ENCODE assay signal across 9 mouse cellular contexts in the genomic region with DNA sequence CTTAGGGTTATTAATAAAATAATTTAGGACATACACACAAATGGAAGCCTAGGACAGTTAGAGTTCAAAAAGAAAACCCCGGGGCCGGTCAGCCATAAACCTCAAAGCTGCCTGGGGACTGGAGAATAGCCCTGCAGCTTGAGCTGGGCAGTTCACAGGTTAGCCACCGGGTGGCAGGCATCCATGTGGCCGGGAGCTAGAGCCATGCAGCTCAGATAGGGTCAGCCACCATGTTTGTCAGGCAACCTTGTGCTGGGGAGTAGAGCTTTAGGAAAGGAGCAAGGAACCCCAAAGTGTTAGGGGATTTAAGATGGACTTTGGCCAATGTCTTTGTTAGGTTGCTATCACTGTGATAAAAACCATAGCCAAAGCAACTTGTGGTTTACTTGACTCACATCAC. TPM values are rescaled to one million over a fixed set of nuclear protein-coding genes. Genes with fewer than 3 reads are reported as not detected.
DNase-seq lines count a peak whose midpoint lies in the region; ATAC-seq and TF ChIP-seq lines count a peak whose summit lies in the region.
"Had no signal": no experiment of that assay in that cellular context is flagged by ENCODE, and none has a peak within 500 bp of the region (broad histone marks: within the 10 kb centered on the region; RNA-seq: fewer than 3 reads in every experiment).

No protein-coding gene starts in this region.

- no peaks in the 10 kb centered on the region for H3K27me3 ChIP-seq in heart, embryonic 11.5 days (ENCODE audit: control insufficient read depth, insufficient read depth, low read length)
- no peaks in the 10 kb centered on the region for H3K27me3 ChIP-seq in liver, adult 2 months (ENCODE audit: control insufficient read depth, insufficient read depth, low read length)

- no peak for TF ChIP-seq POLR2A in liver, adult 2 months (IDR thresholded peaks at IDR 0.05; ENCODE audit: extremely low read depth, insufficient read depth, low read length)
- no peak for TF ChIP-seq POLR2A in olfactory bulb, adult 2 months (IDR thresholded peaks at IDR 0.05; ENCODE audit: insufficient read depth, low read depth, low read length)

- H3K79me2 ChIP-seq in liver, adult 2 months (ENCODE audit: control insufficient read depth, insufficient read depth, low read length) = peaks cover 3% of the 10 kb centered on the region; the same call in 1 of the 2 replicates

- H3K27ac ChIP-seq in heart, embryonic 11.5 days (ENCODE audit: low read depth, low read length) = no peak overlapping the region
- H3K27ac ChIP-seq in liver, adult 2 months (replicated peaks; ENCODE audit: insufficient read depth, low read depth, low read length) = no peak overlapping the region
- H3K27ac ChIP-seq in olfactory bulb, adult 2 months (ENCODE audit: insufficient read depth, low read depth, low read length) = no peak overlapping the region

- H3K9me3 ChIP-seq in heart, embryonic 11.5 days (replicated peaks; ENCODE audit: control insufficient read depth, low read length) = no peaks in the 10 kb centered on the region

- peaks cover 14% of the 10 kb centered on the region for H3K4me1 ChIP-seq in heart, embryonic 11.5 days (ENCODE audit: control insufficient read depth, insufficient read depth, low read length)
- H3K4me1 ChIP-seq in liver, adult 2 months (ENCODE audit: control insufficient read depth, insufficient read depth, low read length) = peaks cover 7% of the 10 kb centered on the region
- H3K4me1 ChIP-seq in olfactory bulb, adult 2 months (ENCODE audit: control insufficient read depth, insufficient read depth, low read length) = peaks cover 16% of the 10 kb centered on the region

- ATAC-seq in heart, embryonic 11.5 days (replicated peaks; ENCODE audit: insufficient number of reproducible peaks, low FRiP score, low TSS enrichment) = no peak
- ATAC-seq in monocyte, adult 5-6 weeks (replicated peaks; ENCODE audit: insufficient number of reproducible peaks, low FRiP score, low TSS enrichment, poor library complexity, severe bottlenecking) = no peak; the same call in 1 of the 2 replicates

- peak; percentile 84 for TF ChIP-seq CTCF in liver, adult 2 months (IDR thresholded peaks at IDR 0.05; ENCODE audit: low read depth, low read length)
- peak; percentile 40; the same call in 1 of the 2 replicates for TF ChIP-seq CTCF in olfactory bulb, adult 2 months (IDR thresholded peaks at IDR 0.05; ENCODE audit: insufficient read depth, low read depth, low read length)

- 30% methylated on average over 4 of the region's 4 CpGs for WGBS in heart, embryonic 11.5 days (ENCODE audit: insufficient replicate concordance)
- WGBS in liver, adult 2 months = 37% methylated on average over 4 of the region's 4 CpGs
- WGBS in olfactory bulb, adult 2 months = 26% methylated on average over 4 of the region's 4 CpGs

- H3K36me3 ChIP-seq in heart, embryonic 11.5 days (ENCODE audit: control insufficient read depth, insufficient read depth, low read length) = peaks cover 5% of the 10 kb centered on the region
- H3K36me3 ChIP-seq in liver, adult 2 months (ENCODE audit: control insufficient read depth, insufficient read depth, low read length) = no peaks in the 10 kb centered on the region

- no peak overlapping the region for H3K9ac ChIP-seq in heart, embryonic 11.5 days (ENCODE audit: low read depth, low read length)
- no peak overlapping the region for H3K9ac ChIP-seq in liver, adult 2 months (ENCODE audit: low read depth, low read length)

- H3K4me3 ChIP-seq in heart, embryonic 11.5 days (ENCODE audit: low read depth, low read length) = no peak overlapping the region
- H3K4me3 ChIP-seq in liver, adult 2 months (ENCODE audit: insufficient read depth, low read depth, low read length) = no peak overlapping the region
- H3K4me3 ChIP-seq in olfactory bulb, adult 2 months (ENCODE audit: insufficient read depth, low read depth, low read length) = no peak overlapping the region

- H3K4me2 ChIP-seq in heart, embryonic 11.5 days = no peak overlapping the region

- peak; percentile 35 to 66 for DNase-seq in heart, postnatal 10 days
- peak; percentile 77 to 78 for DNase-seq in B cell, adult 2 months
- peak; percentile 45 for DNase-seq in T-cell, adult 2 months (ENCODE audit: low spot score)
- peak; percentile 79 for DNase-seq in embryo, embryonic 10 days (ENCODE audit: low spot score)
- no peak for DNase-seq in liver, adult 2 months (ENCODE audit: extremely low read depth, low read depth, low spot score)

- intact Hi-C loops in heart, postnatal 10 days (cut with DNase I) = loop anchor here (2.0 to 5.0 kb wide), 3 partner anchors 81 to 162 kb away; a partner anchor contains a TSS

RNA-seq across cellular contexts. Expression of a gene that starts 2.7 kb away (rescaled TPM):
- total RNA-seq in heart, postnatal 10 days (2021) = 100 to 1,000 TPM; 103 to 106 TPM
- 43.7 and 45.8 TPM in 2 replicates for polyA plus RNA-seq in heart, embryonic 11.5 days (2014; fragmentation: Nextera tagmentation; extraction: Ambion mirVana)
- 17.7 and 18.0 TPM in 2 replicates for total RNA-seq in liver, adult 2 months (2014; rRNA removed)
- polyA plus RNA-seq in liver, adult 2 months (2012; rRNA removed) = 49.4 and 71.0 TPM in 2 replicates
- not detected in 2 replicates for polyA plus RNA-seq in olfactory bulb, adult 2 months (2012; ENCODE audit: insufficient read depth, insufficient read length, low replicate concordance, missing spikeins)
- total RNA-seq in monocyte, adult 5-6 weeks (2017) = 14.7 to 21.2 TPM (median 15.2 TPM) in 3 replicates

RNA-seq across cellular contexts. Expression of a gene that starts 9.9 kb away (rescaled TPM):
- total RNA-seq in heart, postnatal 10 days (2021) = not detected
- not detected in 2 replicates for polyA plus RNA-seq in heart, embryonic 11.5 days (2014; fragmentation: Nextera tagmentation; extraction: Ambion mirVana)
- not detected in 2 replicates for total RNA-seq in liver, adult 2 months (2014; rRNA removed)
- not detected in 2 replicates for polyA plus RNA-seq in liver, adult 2 months (2012; rRNA removed)
- not detected in 2 replicates for polyA plus RNA-seq in olfactory bulb, adult 2 months (2012; ENCODE audit: insufficient read depth, insufficient read length, low replicate concordance, missing spikeins)
- not detected in 3 replicates for total RNA-seq in monocyte, adult 5-6 weeks (2017)
- polyA plus RNA-seq: liver, embryonic 16.5 days had no signal

RNA-seq across cellular contexts. Expression of a gene that starts 22.7 kb away (rescaled TPM):
- total RNA-seq in heart, postnatal 10 days (2021) = 1 to 10 TPM in 1 of 2 experiments, under 1 TPM in 1; 0.60 to 1.1 TPM
- 1.3 TPM in 2 replicates for polyA plus RNA-seq in heart, embryonic 11.5 days (2014; fragmentation: Nextera tagmentation; extraction: Ambion mirVana)
- under 0.01 TPM in 2 replicates for total RNA-seq in liver, adult 2 months (2014; rRNA removed)
- polyA plus RNA-seq in liver, adult 2 months (2012; rRNA removed) = 0.02 TPM in 1 of 2 replicates, not detected in the other
- polyA plus RNA-seq in olfactory bulb, adult 2 months (2012; ENCODE audit: insufficient read depth, insufficient read length, low replicate concordance, missing spikeins) = not detected in 2 replicates
- total RNA-seq in monocyte, adult 5-6 weeks (2017) = 0.78 to 2.7 TPM (median 0.85 TPM) in 3 replicates

RNA-seq across cellular contexts. Expression of a gene that starts 29.8 kb away (rescaled TPM):
- 1 to 10 TPM; 4.7 to 5.4 TPM for total RNA-seq in heart, postnatal 10 days (2021)
- polyA plus RNA-seq in heart, embryonic 11.5 days (2014; fragmentation: Nextera tagmentation; extraction: Ambion mirVana) = 1.4 and 1.7 TPM in 2 replicates
- total RNA-seq in liver, adult 2 months (2014; rRNA removed) = 0.07 and 0.09 TPM in 2 replicates
- 0.09 and 0.16 TPM in 2 replicates for polyA plus RNA-seq in liver, adult 2 months (2012; rRNA removed)
- not detected in 2 replicates for polyA plus RNA-seq in olfactory bulb, adult 2 months (2012; ENCODE audit: insufficient read depth, insufficient read length, low replicate concordance, missing spikeins)
- total RNA-seq in monocyte, adult 5-6 weeks (2017) = not detected in 3 replicates
